Mouse (Mus musculus) heart, postnatal 0 days (tissue): ENCODE data around the gene Pde4d.

Experiments
- CTCF ChIP-seq: IDR thresholded peaks from 2 replicates; pipeline ENCODE4 v1.5.1; 2016; ENCODE audit warnings: antibody characterized with exemption, control low read depth, low read depth
- EP300 ChIP-seq: IDR thresholded peaks from 2 replicates; pipeline ENCODE4 v1.6.1; 2016; ENCODE audit warnings: antibody characterized with exemption, low read depth

GRCm38 (mm10) chr13:108431776-108432175 lies 18.0 kb upstream of the Pde4d start:
- no peak for TF ChIP-seq CTCF
- no peak for TF ChIP-seq EP300
